Mouse (Mus musculus): Measurements from ENCODE around the gene Sap30bp.

Gene Sap30bp

GRCm38 (mm10) chr11:115955195-115955858 lies 22.2 kb downstream of the Sap30bp start:
- DNase-seq (ENCODE audit: low spot score), result no peak

- no peak for DNase-seq (ENCODE audit: low spot score)
Measured at GRCm38 (mm10) chr11:115956453-115956852, 23.4 kb downstream of the Sap30bp start.

- DNase-seq (ENCODE audit: low spot score), result no peak
Measured at GRCm38 (mm10) chr11:115957971-115958370, 24.9 kb downstream of the Sap30bp start.

GRCm38 (mm10) chr11:115959018-115959417 lies 25.9 kb downstream of the Sap30bp start:
- no peak for DNase-seq (ENCODE audit: low spot score)

- DNase-seq (ENCODE audit: low spot score), result no peak
Measured at GRCm38 (mm10) chr11:115962651-115963412, 29.8 kb downstream of the Sap30bp start.

GRCm38 (mm10) chr11:115964977-115965604 lies 32.0 kb downstream of the Sap30bp start:
- DNase-seq (ENCODE audit: low spot score), result no peak

- no peak for DNase-seq (ENCODE audit: low spot score)
Measured at GRCm38 (mm10) chr11:115968731-115969405, 35.8 kb downstream of the Sap30bp start.

GRCm38 (mm10) chr11:115970006-115970673 lies 37.1 kb downstream of the Sap30bp start:
- no peak for DNase-seq (ENCODE audit: low spot score)

GRCm38 (mm10) chr11:115971016-115971415 lies 37.9 kb downstream of the Sap30bp start:
- DNase-seq (ENCODE audit: low spot score), result no peak

GRCm38 (mm10) chr11:115974309-115975082 lies 41.4 kb downstream of the Sap30bp start, which contains the start of gene Itgb4:
Gene Itgb4, plus strand, starts transcription at chr11:115974709.
- DNase-seq (ENCODE audit: low spot score), result no peak

- no peak for DNase-seq (ENCODE audit: low spot score)
Measured at GRCm38 (mm10) chr11:115975083-115975420, 42.0 kb downstream of the Sap30bp start.

- no peak for DNase-seq (ENCODE audit: low spot score)
Measured at GRCm38 (mm10) chr11:115975544-115975943, 42.5 kb downstream of the Sap30bp start.

- DNase-seq (ENCODE audit: low spot score), result no peak
Measured at GRCm38 (mm10) chr11:115982472-115982871, 49.4 kb downstream of the Sap30bp start.

- no peak for DNase-seq (ENCODE audit: low spot score)
Measured at GRCm38 (mm10) chr11:115983291-115983690, 50.2 kb downstream of the Sap30bp start.

GRCm38 (mm10) chr11:115989686-115990085 lies 56.6 kb downstream of the Sap30bp start:
- DNase-seq (ENCODE audit: low spot score), result no peak

- no peak for DNase-seq (ENCODE audit: low spot score)
Measured at GRCm38 (mm10) chr11:115992098-115992497, 59.0 kb downstream of the Sap30bp start.

- no peak for DNase-seq (ENCODE audit: low spot score)
Measured at GRCm38 (mm10) chr11:115995256-115995655, 62.2 kb downstream of the Sap30bp start.

GRCm38 (mm10) chr11:115997047-115997446 lies 64.0 kb downstream of the Sap30bp start:
- no peak for DNase-seq (ENCODE audit: low spot score)

- no peak for DNase-seq (ENCODE audit: low spot score)
Measured at GRCm38 (mm10) chr11:115997662-115998061, 64.6 kb downstream of the Sap30bp start.

- DNase-seq (ENCODE audit: low spot score), result no peak
Measured at GRCm38 (mm10) chr11:115999027-115999426, 65.9 kb downstream of the Sap30bp start.

GRCm38 (mm10) chr11:115999538-116000143 lies 66.6 kb downstream of the Sap30bp start:
- peak; percentile 46 for DNase-seq (ENCODE audit: low spot score)
